Mouse (Mus musculus) testis, adult 2 months (tissue): ENCODE measurements around the gene Rnf145.

ENCODE experiments used
- CTCF ChIP-seq: fragments of 200-500 bp; IDR thresholded peaks from 2 replicates; pipeline ENCODE4 v1.5.1; 2012; ENCODE audit warnings: low read depth, mild to moderate bottlenecking, inconsistent platforms, low read length, moderate library complexity; ENCODE audit not compliant: control insufficient read depth, insufficient read depth, insufficient replicate concordance
- POLR2A ChIP-seq: fragments of 200-500 bp; IDR thresholded peaks from 2 replicates; pipeline ENCODE4 v1.6.1; 2012; ENCODE audit warnings: low read depth, mild to moderate bottlenecking, inconsistent platforms, low read length, moderate library complexity; ENCODE audit not compliant: control insufficient read depth

DNA sequence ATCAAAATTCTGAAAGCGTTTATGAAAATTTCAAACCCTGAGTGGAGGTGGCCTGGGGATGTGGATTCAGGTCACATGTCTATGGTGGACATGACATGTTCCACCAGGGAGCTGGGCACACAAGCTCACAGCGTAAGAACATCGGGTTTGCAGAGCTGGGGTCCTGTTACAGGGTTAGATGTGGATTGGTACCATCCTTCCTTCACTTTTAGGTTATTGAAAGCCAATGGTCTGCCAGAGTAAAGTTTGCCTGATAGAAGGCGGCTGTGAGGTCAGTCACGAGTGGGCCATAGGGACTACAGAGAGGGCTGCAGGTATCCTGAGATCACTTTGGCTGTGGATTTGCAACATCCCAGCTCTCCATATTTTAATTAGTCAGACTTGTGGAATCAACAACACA is 54.0 kb downstream of the Rnf145 start:
- TF ChIP-seq CTCF (no peak), POLR2A (no peak)
